Mouse (Mus musculus) heart, embryonic 14.5 days (tissue): Measurements from ENCODE around the gene Haus7. TPM values are rescaled to one million over a fixed set of nuclear protein-coding genes. Genes with fewer than 3 reads are reported as not detected.
A peak's percentile ranks its signal among the peaks of the same experiment; 100 is the strongest.
"Not testable (repeated sequence)": the region's sequence is repeated elsewhere in the genome, so short reads cannot be mapped to it uniquely, and the experiment has no call there.

ENCODE experiments used
- ATAC-seq: fragments of 200-750 bp; cut with Nextera tagmentation; 2 replicates; pipeline ENCODE4 v1.8.0; 2017; ENCODE audit warnings: low read depth, moderate TSS enrichment; ENCODE audit not compliant: insufficient number of reproducible peaks, insufficient read depth, low FRiP score
- H3K27ac ChIP-seq, 2 experiments: fragments of 200-500 bp in 1 of 2; fragments of 300-500 bp in 1 of 2; sonication (generic) in 1 of 2; replicated peaks in 1 of 2; 2 replicates each; pipeline ENCODE4 v1.5.1; 2012 to 2014; ENCODE audit warnings: low read depth in 2 of 2, low read length in 2 of 2, control low read depth in 1 of 2, mild to moderate bottlenecking in 1 of 2, mixed read lengths in 1 of 2; ENCODE audit not compliant: control insufficient read depth in 1 of 2, insufficient read depth in 1 of 2
- H3K27me3 ChIP-seq: fragments of 300-500 bp; sonication (generic); 2 replicates; pipeline ENCODE4 v1.6.1; 2014; ENCODE audit warnings: mild to moderate bottlenecking, low read length, control low read depth; ENCODE audit not compliant: control insufficient read depth, insufficient read depth
- H3K36me3 ChIP-seq: fragments of 300-500 bp; sonication (generic); 2 replicates; pipeline ENCODE4 v1.6.1; 2014; ENCODE audit warnings: mild to moderate bottlenecking, control low read depth, low read length, mixed read lengths; ENCODE audit not compliant: control insufficient read depth, insufficient read depth
- H3K4me1 ChIP-seq, 2 experiments: fragments of 200-500 bp in 1 of 2; fragments of 300-500 bp in 1 of 2; sonication (generic) in 1 of 2; 2 replicates each; pipeline ENCODE4 v1.6.1; 2012 to 2014; ENCODE audit warnings: low read length in 2 of 2, control low read depth in 1 of 2, mixed read lengths in 1 of 2; ENCODE audit not compliant: control insufficient read depth in 2 of 2, insufficient read depth in 2 of 2
- H3K4me2 ChIP-seq: fragments of 300-500 bp; sonication (generic); 2 replicates; pipeline ENCODE4 v1.6.1; 2014; ENCODE audit warnings: mild to moderate bottlenecking, low read length
- H3K4me3 ChIP-seq, 2 experiments: fragments of 200-500 bp in 1 of 2; fragments of 300-500 bp in 1 of 2; sonication (generic) in 1 of 2; 2 replicates each; pipeline ENCODE4 v1.5.1; 2012 to 2014; ENCODE audit warnings: low read length in 2 of 2, mild to moderate bottlenecking in 2 of 2, control low read depth in 1 of 2, low read depth in 1 of 2, moderate library complexity in 1 of 2; ENCODE audit not compliant: control insufficient read depth in 1 of 2, insufficient read depth in 1 of 2
- H3K9ac ChIP-seq: fragments of 300-500 bp; sonication (generic); 2 replicates; pipeline ENCODE4 v1.6.1; 2014; ENCODE audit warnings: mild to moderate bottlenecking, low read length
- H3K9me3 ChIP-seq: fragments of 300-500 bp; sonication (generic); 2 replicates; pipeline ENCODE4 v1.6.1; 2016; ENCODE audit warnings: low read length, control low read depth; ENCODE audit not compliant: control insufficient read depth
- WGBS: fragments of 180-500 bp; shearing (Covaris S2); extraction: QIAGEN DNeasy Blood & Tissue Kit; methylation state at CpG from one replicate; pipeline ENCODE4 v1.1.7; 2014; 5-methylcytosine and 5-hydroxymethylcytosine counted together
- polyA plus RNA-seq: library from polyadenylated mRNA; unstranded; fragments of >200 nt; fragmentation: Nextera tagmentation; extraction: Ambion mirVana; gene quantifications from 2 replicates; pipeline ENCODE4 v1.2.1, GENCODE M21; 2014

The Haus7 gene
- polyA plus RNA-seq, 1 experiment from 2014 or later = 42.0 TPM

GRCm38 (mm10) chrX:73430036-73430435 is 28.8 kb downstream of the Haus7 start:
- Histone ChIP-seq H3K9ac (no peak overlapping the region), H3K27ac (no peak overlapping the region), H3K9me3 (no peaks in the 10 kb centered on the region), H3K27me3 (no peaks in the 10 kb centered on the region), H3K36me3 (no peaks in the 10 kb centered on the region), H3K4me3 (no peak overlapping the region), H3K4me2 (no peak overlapping the region), H3K4me1 (no peaks in the 10 kb centered on the region)
- no peak for ATAC-seq
- WGBS = 71% methylated on average over 2 of the region's 2 CpGs

- WGBS = 31% methylated on average over 1 of the region's 1 CpGs
- H3K4me1 ChIP-seq = peaks cover 0 to 2% of the 10 kb centered on the region in 2 experiments; a peak in 1 of 4 replicates
- ATAC-seq = no peak
Observed at GRCm38 (mm10) chrX:73412767-73413166, 46.1 kb downstream of the Haus7 start.

GRCm38 (mm10) chrX:73410880-73411517 is 47.8 kb downstream of the Haus7 start, which contains the start of gene Zfp92:
Gene Zfp92 (plus strand): TSS chrX:73411096.
- Histone ChIP-seq H3K9ac (no peak within 1 kb of the TSS; the same call in 1 of the 2 replicates), H3K4me1 (peaks cover 0 to 2% of the 10 kb centered on the region in 2 experiments; a peak in 1 of 4 replicates), H3K27ac (no peak within 1 kb of the TSS), H3K4me3 (peak within 1 kb of the TSS; percentile 21 to 36), H3K4me2 (peak within 1 kb of the TSS; percentile 63), H3K9me3 (no peaks in the 10 kb centered on the region), H3K27me3 (peaks cover 4% of the 10 kb centered on the region; the same call in 1 of the 2 replicates), H3K36me3 (no peaks in the 10 kb centered on the region)
- no peak for ATAC-seq
- 17% methylated on average over 20 of the region's 20 CpGs for WGBS

More at GRCm38 (mm10) chrX:73412767-73413166, 46.1 kb downstream of the Haus7 start:
- Histone ChIP-seq H3K27me3 (peaks cover 4% of the 10 kb centered on the region; the same call in 1 of the 2 replicates), H3K36me3 (no peaks in the 10 kb centered on the region), H3K4me3 (no peak overlapping the region), H3K9me3 (no peaks in the 10 kb centered on the region), H3K4me2 (no peak overlapping the region), H3K27ac (no peak overlapping the region), H3K9ac (no peak overlapping the region)

GRCm38 (mm10) chrX:73401616-73402015 is 57.2 kb downstream of the Haus7 start:
- Histone ChIP-seq H3K36me3 (no peaks in the 10 kb centered on the region), H3K4me3 (no peak overlapping the region), H3K4me2 (no peak overlapping the region), H3K27me3 (no peaks in the 10 kb centered on the region), H3K9me3 (no peaks in the 10 kb centered on the region), H3K4me1 (no peaks in the 10 kb centered on the region), H3K9ac (no peak overlapping the region), H3K27ac (no peak overlapping the region)
- 92% methylated on average over 12 of the region's 12 CpGs for WGBS
- no peak for ATAC-seq

- 85% methylated on average over 20 of the region's 20 CpGs for WGBS
- no peak for ATAC-seq
Observed at GRCm38 (mm10) chrX:73400951-73401350, 57.9 kb downstream of the Haus7 start.

GRCm38 (mm10) chrX:73398636-73399035 is 60.2 kb downstream of the Haus7 start, which contains the start of gene Gm18336:
Gene Gm18336 (minus strand): TSS chrX:73398736.
- WGBS = 58% methylated on average over 2 of the region's 2 CpGs
- not testable (repeated sequence) for H3K4me3 ChIP-seq, H3K9me3 ChIP-seq, H3K9ac ChIP-seq, H3K4me1 ChIP-seq, H3K4me2 ChIP-seq, H3K27me3 ChIP-seq, H3K27ac ChIP-seq, ATAC-seq, H3K36me3 ChIP-seq

More at GRCm38 (mm10) chrX:73400951-73401350, 57.9 kb downstream of the Haus7 start:
- Histone ChIP-seq H3K9me3 (no peaks in the 10 kb centered on the region), H3K36me3 (no peaks in the 10 kb centered on the region), H3K27ac (no peak overlapping the region), H3K27me3 (no peaks in the 10 kb centered on the region), H3K4me1 (no peaks in the 10 kb centered on the region), H3K4me3 (no peak overlapping the region), H3K4me2 (no peak overlapping the region), H3K9ac (no peak overlapping the region)

GRCm38 (mm10) chrX:73396446-73396845 is 62.4 kb downstream of the Haus7 start:
- no peak overlapping the region for H3K27ac ChIP-seq
- no peak overlapping the region for H3K9ac ChIP-seq
- no peak overlapping the region for H3K4me3 ChIP-seq
- no peak for ATAC-seq
- 70% methylated on average over 1 of the region's 1 CpGs for WGBS
- no peaks in the 10 kb centered on the region for H3K27me3 ChIP-seq
- no peak overlapping the region for H3K4me2 ChIP-seq
- H3K4me1 ChIP-seq = no peaks in the 10 kb centered on the region; a peak in 1 of 4 replicates
- H3K36me3 ChIP-seq = no peaks in the 10 kb centered on the region
- H3K9me3 ChIP-seq = no peaks in the 10 kb centered on the region
